Mouse (Mus musculus): ENCODE results near the gene Armc8. TPM values are rescaled to one million over a fixed set of nuclear protein-coding genes. Genes with fewer than 3 reads are reported as not detected.
A peak's percentile ranks its signal among the peaks of the same experiment; 100 is the strongest.

Armc8 gene
- polyA plus RNA-seq, 1 experiment from 2014 or later = 69.2 TPM

DNA sequence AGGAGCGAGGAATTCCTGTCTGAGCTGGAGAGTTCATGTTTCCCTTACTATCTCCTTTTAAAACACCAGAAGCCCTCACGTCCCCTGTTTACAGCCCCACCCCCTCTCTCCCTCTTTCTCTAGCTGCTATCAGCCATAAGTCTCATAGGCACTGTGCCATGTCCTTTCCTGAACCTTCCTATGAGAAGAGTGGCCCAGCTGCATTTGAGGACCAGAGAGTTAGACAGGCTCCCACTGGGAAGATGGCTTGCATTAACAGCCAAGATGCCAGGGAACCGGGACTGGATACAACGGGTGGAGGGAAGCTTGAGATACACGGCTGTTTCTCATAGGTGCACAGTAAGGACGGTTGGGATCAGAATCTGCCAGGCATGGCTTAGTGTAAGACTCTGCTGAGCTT lies 103.8 kb downstream of the Armc8 start:
- Histone ChIP-seq H3K4me2 (ENCODE audit: low read length) (no peak overlapping the region), H3K4me3 (replicated peaks; ENCODE audit: low read length) (no peak overlapping the region), H3K4me1 (replicated peaks; ENCODE audit: control insufficient read depth, insufficient read depth, low read length) (no peaks in the 10 kb centered on the region), H3K27me3 (replicated peaks; ENCODE audit: control insufficient read depth, insufficient read depth, low read length) (no peaks in the 10 kb centered on the region), H3K27ac (ENCODE audit: low read length) (no peak overlapping the region), H3K9me3 (ENCODE audit: control insufficient read depth, low read length) (no peaks in the 10 kb centered on the region), H3K9ac (replicated peaks; ENCODE audit: low read depth, low read length) (no peak overlapping the region), H3K36me3 (ENCODE audit: control insufficient read depth, insufficient read depth) (no peaks in the 10 kb centered on the region)
- ATAC-seq = no peak
- 73% methylated on average over 6 of the region's 6 CpGs for WGBS

DNA sequence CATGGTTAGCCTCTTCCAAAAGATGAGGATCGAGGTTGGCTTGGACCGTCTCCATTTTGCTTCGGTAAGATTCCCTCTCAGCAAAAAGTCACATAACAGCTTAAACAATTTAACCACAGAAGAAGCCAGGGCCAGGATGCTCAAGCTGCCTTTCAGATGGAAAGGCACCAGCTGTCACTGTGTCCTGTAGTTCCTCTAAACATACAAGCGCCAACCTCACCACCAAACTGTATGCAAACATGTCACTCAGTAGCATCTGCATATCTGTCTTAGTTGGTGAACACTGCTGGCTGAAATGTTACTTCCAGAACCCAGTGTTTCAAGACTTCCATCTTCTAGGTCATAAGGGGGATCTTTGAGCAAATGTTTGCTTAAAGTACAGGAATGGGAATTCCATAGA lies 109.0 kb downstream of the Armc8 start:
- no peak overlapping the region for H3K4me3 ChIP-seq (replicated peaks; ENCODE audit: low read length)
- no peak overlapping the region for H3K27ac ChIP-seq (ENCODE audit: low read length)
- no peaks in the 10 kb centered on the region for H3K36me3 ChIP-seq (ENCODE audit: control insufficient read depth, insufficient read depth)
- H3K9ac ChIP-seq (replicated peaks; ENCODE audit: low read depth, low read length) = no peak overlapping the region
- H3K4me1 ChIP-seq (replicated peaks; ENCODE audit: control insufficient read depth, insufficient read depth, low read length) = no peaks in the 10 kb centered on the region
- H3K27me3 ChIP-seq (replicated peaks; ENCODE audit: control insufficient read depth, insufficient read depth, low read length) = peaks cover 3% of the 10 kb centered on the region; the same call in 1 of the 2 replicates
- 57% methylated on average over 4 of the region's 4 CpGs for WGBS
- peak; percentile 43; the same call in 1 of the 2 replicates for ATAC-seq
- no peak overlapping the region for H3K4me2 ChIP-seq (ENCODE audit: low read length)
- H3K9me3 ChIP-seq (ENCODE audit: control insufficient read depth, low read length) = no peaks in the 10 kb centered on the region

GRCm38 (mm10) chr9:99458529-99459208 lies 110.0 kb downstream of the Armc8 start:
- Histone ChIP-seq H3K9me3 (ENCODE audit: control insufficient read depth, low read length) (no peaks in the 10 kb centered on the region), H3K4me2 (ENCODE audit: low read length) (no peak overlapping the region), H3K36me3 (ENCODE audit: control insufficient read depth, insufficient read depth) (no peaks in the 10 kb centered on the region), H3K4me1 (replicated peaks; ENCODE audit: control insufficient read depth, insufficient read depth, low read length) (no peaks in the 10 kb centered on the region), H3K27ac (ENCODE audit: low read length) (no peak overlapping the region), H3K27me3 (replicated peaks; ENCODE audit: control insufficient read depth, insufficient read depth, low read length) (peaks cover 3% of the 10 kb centered on the region; the same call in 1 of the 2 replicates), H3K9ac (replicated peaks; ENCODE audit: low read depth, low read length) (no peak overlapping the region), H3K4me3 (replicated peaks; ENCODE audit: low read length) (no peak overlapping the region)
- WGBS = 45% methylated on average over 12 of the region's 12 CpGs
- ATAC-seq = no peak

DNA sequence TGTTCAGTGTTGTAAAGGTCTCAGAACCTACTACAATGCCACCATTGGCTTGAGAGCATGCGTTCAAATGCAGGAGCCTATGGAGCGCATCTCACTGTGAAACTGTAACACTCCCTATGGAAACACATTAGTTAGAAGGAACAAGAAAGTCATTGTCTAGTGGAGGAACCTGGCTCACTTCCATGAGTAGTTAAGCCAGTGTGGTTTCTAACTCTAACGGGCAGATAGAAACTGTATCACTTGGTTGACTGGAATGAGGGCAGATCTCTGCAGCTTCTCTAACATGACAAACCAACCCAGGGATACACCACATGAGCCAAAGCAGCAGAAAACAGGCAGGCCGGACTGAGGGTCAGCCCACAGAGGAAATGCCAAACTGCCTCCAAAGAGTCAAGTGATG lies 114.5 kb downstream of the Armc8 start:
- Histone ChIP-seq H3K4me1 (replicated peaks; ENCODE audit: control insufficient read depth, insufficient read depth, low read length) (peaks cover 3% of the 10 kb centered on the region), H3K9me3 (ENCODE audit: control insufficient read depth, low read length) (no peaks in the 10 kb centered on the region), H3K4me2 (ENCODE audit: low read length) (no peak overlapping the region), H3K36me3 (ENCODE audit: control insufficient read depth, insufficient read depth) (no peaks in the 10 kb centered on the region), H3K27me3 (replicated peaks; ENCODE audit: control insufficient read depth, insufficient read depth, low read length) (peaks cover 9% of the 10 kb centered on the region), H3K9ac (replicated peaks; ENCODE audit: low read depth, low read length) (no peak overlapping the region), H3K27ac (ENCODE audit: low read length) (no peak overlapping the region), H3K4me3 (replicated peaks; ENCODE audit: low read length) (no peak overlapping the region)
- 69% methylated on average over 4 of the region's 4 CpGs for WGBS
- ATAC-seq = no peak

DNA sequence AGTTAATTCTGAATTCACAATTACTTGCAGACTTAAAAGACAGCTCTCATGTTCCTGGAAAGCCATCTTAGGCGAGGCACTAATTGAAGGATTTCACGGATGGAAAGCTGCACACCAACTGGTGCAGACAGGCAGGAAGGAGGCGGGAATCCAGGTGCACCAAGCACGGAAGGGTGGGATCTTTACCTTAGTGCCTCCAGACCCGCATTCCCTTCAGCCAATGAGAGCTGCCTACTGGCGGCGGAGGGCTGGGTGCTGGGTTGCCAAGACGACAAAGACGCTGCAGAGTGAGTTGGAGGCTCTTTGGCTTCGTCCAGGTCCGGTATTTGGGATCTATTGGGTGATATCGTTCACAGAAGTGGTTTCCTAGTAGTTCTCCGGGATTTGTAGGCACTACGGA lies 117.5 kb downstream of the Armc8 start, which contains the start of gene Nme9:
Gene Nme9, plus strand, starts transcription at position 315 of the 400 bp plus-strand sequence.
- WGBS = 10% methylated on average over 14 of the region's 14 CpGs
- no peaks in the 10 kb centered on the region for H3K36me3 ChIP-seq (ENCODE audit: control insufficient read depth, insufficient read depth)
- no peak within 1 kb of the TSS for H3K4me3 ChIP-seq (replicated peaks; ENCODE audit: low read length)
- H3K27me3 ChIP-seq (replicated peaks; ENCODE audit: control insufficient read depth, insufficient read depth, low read length) = peaks cover 6% of the 10 kb centered on the region; the same call in 1 of the 2 replicates
- no peaks in the 10 kb centered on the region for H3K9me3 ChIP-seq (ENCODE audit: control insufficient read depth, low read length)
- H3K4me1 ChIP-seq (replicated peaks; ENCODE audit: control insufficient read depth, insufficient read depth, low read length) = peaks cover 3% of the 10 kb centered on the region
- no peak within 1 kb of the TSS for H3K27ac ChIP-seq (ENCODE audit: low read length)
- ATAC-seq = peak; percentile 63; the same call in 1 of the 2 replicates
- no peak within 1 kb of the TSS for H3K9ac ChIP-seq (replicated peaks; ENCODE audit: low read depth, low read length)
- H3K4me2 ChIP-seq (ENCODE audit: low read length) = peak within 1 kb of the TSS; percentile 9; the same call in 1 of the 2 replicates

DNA sequence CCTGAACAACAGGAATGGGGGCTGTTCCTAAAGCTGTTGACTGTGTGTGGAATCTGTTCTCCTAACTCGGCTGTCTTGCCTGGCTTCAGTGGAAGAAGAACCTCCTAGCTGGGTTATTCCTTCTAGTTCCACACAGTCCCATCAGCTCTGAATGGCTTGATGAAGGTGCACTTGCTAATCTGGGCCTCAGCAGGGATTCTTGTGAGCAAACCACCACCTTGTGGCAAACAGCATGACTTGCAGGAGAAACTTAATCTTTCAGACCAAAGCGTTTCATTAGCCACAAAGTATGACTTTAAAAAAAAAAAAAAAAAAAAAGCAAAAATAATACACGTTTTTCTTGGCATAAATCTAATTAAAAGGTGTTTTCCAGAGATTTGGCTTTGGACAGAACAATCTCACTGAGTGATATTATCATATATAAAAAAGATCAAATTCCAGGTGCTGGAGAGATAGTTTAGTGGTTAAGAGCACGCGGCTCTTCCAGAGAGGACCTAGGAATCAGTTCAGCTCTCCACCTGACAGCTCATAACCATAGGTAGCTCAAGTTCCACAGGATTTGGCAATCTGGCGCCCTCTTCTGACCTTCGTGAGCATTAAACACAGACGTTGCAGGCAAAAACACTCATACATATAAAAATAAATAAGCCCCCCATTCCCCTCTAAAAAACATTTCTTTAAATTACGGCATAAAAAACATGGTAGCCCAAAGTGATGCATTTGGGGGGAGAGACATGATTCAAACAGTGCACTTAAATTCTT lies 118.6 kb downstream of the Armc8 start:
- Histone ChIP-seq H3K9me3 (ENCODE audit: control insufficient read depth, low read length) (no peaks in the 10 kb centered on the region), H3K4me1 (replicated peaks; ENCODE audit: control insufficient read depth, insufficient read depth, low read length) (peaks cover 3% of the 10 kb centered on the region), H3K4me2 (ENCODE audit: low read length) (no peak overlapping the region), H3K27ac (ENCODE audit: low read length) (no peak overlapping the region), H3K9ac (replicated peaks; ENCODE audit: low read depth, low read length) (no peak overlapping the region), H3K4me3 (replicated peaks; ENCODE audit: low read length) (no peak overlapping the region), H3K36me3 (ENCODE audit: control insufficient read depth, insufficient read depth) (no peaks in the 10 kb centered on the region), H3K27me3 (replicated peaks; ENCODE audit: control insufficient read depth, insufficient read depth, low read length) (peaks cover 6% of the 10 kb centered on the region; the same call in 1 of the 2 replicates)
- 49% methylated on average over 9 of the region's 9 CpGs for WGBS
- 0 out of 2 replicates have a peak, but pooled peaks have one; percentile 47 for ATAC-seq

DNA sequence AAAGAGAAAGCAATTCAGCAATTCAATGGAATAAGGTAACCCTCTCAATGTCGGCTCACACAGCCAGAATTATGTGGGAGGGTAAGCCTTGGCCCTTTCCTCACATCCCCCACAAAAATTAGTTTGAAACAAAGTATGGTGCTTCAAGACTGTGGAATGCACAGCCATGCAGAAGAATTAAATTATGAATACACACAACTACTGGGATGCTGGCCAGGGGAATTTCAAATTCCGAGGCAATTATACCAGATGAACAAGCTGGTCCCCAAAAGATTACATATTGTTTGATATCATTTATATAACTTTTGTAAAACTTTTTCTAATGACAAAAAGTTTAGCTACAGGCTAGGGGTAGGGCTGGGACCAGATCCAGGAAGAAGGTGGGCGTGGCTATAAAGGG lies 121.4 kb downstream of the Armc8 start:
- Histone ChIP-seq H3K4me2 (ENCODE audit: low read length) (no peak overlapping the region), H3K27ac (ENCODE audit: low read length) (no peak overlapping the region), H3K9ac (replicated peaks; ENCODE audit: low read depth, low read length) (no peak overlapping the region), H3K4me1 (replicated peaks; ENCODE audit: control insufficient read depth, insufficient read depth, low read length) (peaks cover 3% of the 10 kb centered on the region), H3K27me3 (replicated peaks; ENCODE audit: control insufficient read depth, insufficient read depth, low read length) (peaks cover 6% of the 10 kb centered on the region; the same call in 1 of the 2 replicates), H3K4me3 (replicated peaks; ENCODE audit: low read length) (no peak overlapping the region), H3K9me3 (ENCODE audit: control insufficient read depth, low read length) (no peaks in the 10 kb centered on the region), H3K36me3 (ENCODE audit: control insufficient read depth, insufficient read depth) (no peaks in the 10 kb centered on the region)
- ATAC-seq = no peak
- 41% methylated on average over 3 of the region's 3 CpGs for WGBS

DNA sequence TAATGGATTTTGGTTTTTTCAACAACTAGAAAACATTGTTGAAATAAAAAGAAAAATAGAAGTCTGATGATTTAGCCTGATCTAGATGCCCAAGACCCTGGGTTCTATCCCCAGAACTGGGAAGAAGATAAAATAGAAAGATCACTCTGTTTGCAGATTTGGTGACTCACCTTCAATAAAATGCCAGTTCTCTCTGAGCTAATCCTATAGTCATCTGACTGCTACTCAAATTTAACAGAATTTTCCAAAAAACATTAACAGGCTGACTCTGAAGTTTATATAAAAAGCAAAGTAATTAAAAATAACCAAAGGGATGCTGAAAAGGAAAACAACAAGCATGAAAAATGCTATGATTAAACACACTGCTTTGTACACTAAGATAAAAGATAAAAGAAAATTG lies 122.4 kb downstream of the Armc8 start:
- ATAC-seq = no peak
- peaks cover 3% of the 10 kb centered on the region for H3K4me1 ChIP-seq (replicated peaks; ENCODE audit: control insufficient read depth, insufficient read depth, low read length)
- no peak overlapping the region for H3K9ac ChIP-seq (replicated peaks; ENCODE audit: low read depth, low read length)
- no peak overlapping the region for H3K4me3 ChIP-seq (replicated peaks; ENCODE audit: low read length)
- no peak overlapping the region for H3K27ac ChIP-seq (ENCODE audit: low read length)
- H3K4me2 ChIP-seq (ENCODE audit: low read length) = no peak overlapping the region
- H3K9me3 ChIP-seq (ENCODE audit: control insufficient read depth, low read length) = no peaks in the 10 kb centered on the region
- no peaks in the 10 kb centered on the region for H3K36me3 ChIP-seq (ENCODE audit: control insufficient read depth, insufficient read depth)
- peaks cover 4% of the 10 kb centered on the region; the same call in 1 of the 2 replicates for H3K27me3 ChIP-seq (replicated peaks; ENCODE audit: control insufficient read depth, insufficient read depth, low read length)

GRCm38 (mm10) chr9:99444590-99445178 lies 124.0 kb downstream of the Armc8 start:
- H3K4me2 ChIP-seq (ENCODE audit: low read length) = no peak overlapping the region
- H3K4me1 ChIP-seq (replicated peaks; ENCODE audit: control insufficient read depth, insufficient read depth, low read length) = no peaks in the 10 kb centered on the region; the same call in 1 of the 2 replicates
- H3K27me3 ChIP-seq (replicated peaks; ENCODE audit: control insufficient read depth, insufficient read depth, low read length) = no peaks in the 10 kb centered on the region
- no peak overlapping the region for H3K4me3 ChIP-seq (replicated peaks; ENCODE audit: low read length)
- peak; percentile 27; the same call in 1 of the 2 replicates for ATAC-seq
- no peak overlapping the region for H3K9ac ChIP-seq (replicated peaks; ENCODE audit: low read depth, low read length)
- 37% methylated on average over 8 of the region's 8 CpGs for WGBS
- H3K27ac ChIP-seq (ENCODE audit: low read length) = no peak overlapping the region
- no peaks in the 10 kb centered on the region for H3K9me3 ChIP-seq (ENCODE audit: control insufficient read depth, low read length)
- no peaks in the 10 kb centered on the region for H3K36me3 ChIP-seq (ENCODE audit: control insufficient read depth, insufficient read depth)

Measured in forebrain, embryonic 16.5 days (tissue).